Mouse (Mus musculus) spleen, adult 2 months (tissue): ENCODE data around the gene Akr1b3.

Source experiments
- CTCF ChIP-seq: fragments of 200-500 bp; IDR thresholded peaks from 2 replicates; pipeline ENCODE4 v1.5.1; 2011; ENCODE audit warnings: mild to moderate bottlenecking, inconsistent platforms; ENCODE audit not compliant: insufficient read depth, insufficient read length, insufficient replicate concordance; ENCODE audit errors: extremely low read depth
- POLR2A ChIP-seq: fragments of 200-500 bp; IDR thresholded peaks from 2 replicates; pipeline ENCODE4 v1.6.1; 2011; ENCODE audit warnings: low read depth, low read length, inconsistent platforms

GRCm38 (mm10) chr6:34344935-34345334 lies 27.7 kb upstream of the Akr1b3 start:
- TF ChIP-seq CTCF (no peak), POLR2A (no peak)
